Mouse (Mus musculus): Measurements from ENCODE around the gene Grik3.
"Not testable (repeated sequence)": the region's sequence is repeated elsewhere in the genome, so short reads cannot be mapped to it uniquely, and the experiment has no call there.

Grik3 gene

DNA sequence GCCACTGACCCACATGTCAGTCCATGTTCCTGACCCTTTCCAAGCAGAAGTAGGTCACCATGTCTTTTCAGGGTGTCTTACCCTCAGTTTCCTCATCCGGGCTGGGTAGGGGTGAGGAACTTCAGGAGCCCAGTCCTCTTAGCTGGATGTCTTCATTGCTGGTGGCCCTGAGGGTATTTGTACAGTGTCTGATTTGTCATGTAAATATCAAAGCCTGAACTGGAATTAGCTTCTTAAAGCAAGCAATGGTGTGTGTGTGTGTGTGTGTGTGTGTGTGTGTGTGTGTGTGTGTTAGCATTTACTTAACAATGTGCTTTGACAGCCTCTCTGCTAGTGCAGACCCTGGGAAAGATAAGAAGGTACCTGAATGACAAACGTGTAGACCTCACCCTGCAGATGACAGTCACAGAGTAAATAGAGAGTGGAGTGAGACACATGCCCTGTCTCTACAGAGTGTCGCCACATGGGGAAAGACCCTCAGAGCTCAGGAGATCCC, 109.1 kb downstream of the Grik3 start:
- DNase-seq, result no peak

DNA sequence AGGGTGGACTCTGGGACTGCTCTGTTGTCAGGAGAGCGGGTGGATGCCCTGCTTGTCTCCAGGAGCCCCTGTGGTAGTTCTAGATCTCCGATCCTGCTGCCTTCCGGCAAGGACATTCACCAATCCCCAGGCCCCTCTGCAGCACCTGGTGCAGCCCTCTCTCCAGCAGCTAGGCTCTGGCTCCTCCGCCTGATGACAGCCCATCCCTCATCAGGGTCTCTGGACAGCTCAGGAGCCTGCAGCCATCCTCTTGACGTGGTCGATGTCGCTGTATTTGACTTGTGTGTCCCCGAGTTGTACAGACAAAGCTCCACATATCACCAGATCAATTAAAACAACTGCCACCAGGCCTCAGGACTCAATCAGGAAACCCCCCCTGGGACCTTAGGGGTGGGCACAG, 110.1 kb downstream of the Grik3 start:
- no peak for DNase-seq

DNA sequence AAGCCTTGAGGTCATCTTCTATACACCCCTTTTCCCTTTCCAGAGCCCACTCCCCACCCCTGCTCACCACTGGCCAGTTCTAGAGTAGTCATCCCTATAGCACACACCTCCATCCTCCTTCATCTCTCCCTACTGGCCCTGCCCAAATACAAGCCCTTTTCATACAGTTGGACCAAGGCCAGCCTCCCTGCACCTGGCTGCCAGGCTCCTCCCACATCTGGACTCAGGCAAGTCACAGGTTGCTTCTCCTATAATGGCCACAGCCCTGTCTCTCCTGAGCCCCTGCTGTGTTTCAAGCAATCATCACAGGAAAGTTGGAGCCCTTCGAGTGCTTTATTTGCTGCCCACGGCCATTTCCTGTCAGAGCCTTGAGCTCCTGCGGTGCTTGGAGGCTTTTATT, 110.8 kb downstream of the Grik3 start:
- DNase-seq, result no peak

DNA sequence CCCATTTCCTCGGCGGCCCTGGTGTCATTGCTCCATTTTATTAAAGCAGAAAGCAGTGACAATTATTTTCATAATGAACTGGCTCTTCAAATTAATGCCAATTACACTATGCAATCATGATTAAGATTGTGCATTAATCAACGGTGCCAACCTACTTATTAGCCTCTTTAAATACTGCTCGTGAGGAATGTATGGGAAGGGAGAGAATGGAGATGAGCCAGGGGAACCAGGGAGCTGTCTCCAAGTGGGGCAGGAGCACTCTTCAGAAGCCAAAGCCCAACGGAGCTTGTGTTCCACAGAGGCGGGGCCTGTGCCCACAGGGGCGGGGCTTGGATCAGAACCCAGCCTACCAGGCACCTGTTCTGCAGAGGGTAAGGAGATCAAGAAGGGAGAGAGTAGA, 114.0 kb downstream of the Grik3 start:
- DNase-seq, result no peak

- no peak for DNase-seq
These were observed 115.6 kb downstream of the Grik3 start for GRCm38 (mm10) chr4:125606147-125606546.

DNA sequence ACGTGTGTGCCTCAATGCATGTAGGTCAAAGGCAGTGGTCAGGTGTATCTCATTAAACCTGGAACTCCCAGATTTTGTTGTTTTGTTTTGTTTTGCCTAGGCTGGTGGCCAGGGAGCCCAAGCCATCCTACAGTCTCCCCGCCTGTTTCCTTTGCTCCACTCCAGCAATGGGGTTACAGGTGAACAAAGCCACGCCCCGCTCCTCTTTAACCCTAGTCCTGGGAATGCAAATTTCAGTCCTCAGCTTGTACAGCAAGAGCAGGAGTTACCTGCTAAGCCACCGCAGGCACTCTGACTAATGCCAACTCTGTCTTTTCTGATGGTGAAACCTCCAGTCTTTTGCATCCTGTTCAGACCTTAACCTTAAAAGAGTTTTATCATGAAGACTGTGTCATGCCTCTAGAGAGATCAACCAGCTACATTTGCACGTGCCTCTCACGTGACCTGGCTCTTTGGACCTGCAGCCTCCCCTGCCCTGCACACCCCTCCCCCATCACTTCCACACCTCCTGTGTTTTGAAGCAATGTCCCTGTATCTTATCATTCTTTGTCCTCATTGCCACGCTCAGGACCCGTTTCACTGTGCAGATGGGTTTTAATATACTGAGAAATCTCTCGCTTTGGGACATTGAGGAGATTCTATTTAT, 117.0 kb downstream of the Grik3 start:
- no peak for DNase-seq

- not testable (repeated sequence) for DNase-seq
These were observed 118.4 kb downstream of the Grik3 start for GRCm38 (mm10) chr4:125608896-125609295.

DNA sequence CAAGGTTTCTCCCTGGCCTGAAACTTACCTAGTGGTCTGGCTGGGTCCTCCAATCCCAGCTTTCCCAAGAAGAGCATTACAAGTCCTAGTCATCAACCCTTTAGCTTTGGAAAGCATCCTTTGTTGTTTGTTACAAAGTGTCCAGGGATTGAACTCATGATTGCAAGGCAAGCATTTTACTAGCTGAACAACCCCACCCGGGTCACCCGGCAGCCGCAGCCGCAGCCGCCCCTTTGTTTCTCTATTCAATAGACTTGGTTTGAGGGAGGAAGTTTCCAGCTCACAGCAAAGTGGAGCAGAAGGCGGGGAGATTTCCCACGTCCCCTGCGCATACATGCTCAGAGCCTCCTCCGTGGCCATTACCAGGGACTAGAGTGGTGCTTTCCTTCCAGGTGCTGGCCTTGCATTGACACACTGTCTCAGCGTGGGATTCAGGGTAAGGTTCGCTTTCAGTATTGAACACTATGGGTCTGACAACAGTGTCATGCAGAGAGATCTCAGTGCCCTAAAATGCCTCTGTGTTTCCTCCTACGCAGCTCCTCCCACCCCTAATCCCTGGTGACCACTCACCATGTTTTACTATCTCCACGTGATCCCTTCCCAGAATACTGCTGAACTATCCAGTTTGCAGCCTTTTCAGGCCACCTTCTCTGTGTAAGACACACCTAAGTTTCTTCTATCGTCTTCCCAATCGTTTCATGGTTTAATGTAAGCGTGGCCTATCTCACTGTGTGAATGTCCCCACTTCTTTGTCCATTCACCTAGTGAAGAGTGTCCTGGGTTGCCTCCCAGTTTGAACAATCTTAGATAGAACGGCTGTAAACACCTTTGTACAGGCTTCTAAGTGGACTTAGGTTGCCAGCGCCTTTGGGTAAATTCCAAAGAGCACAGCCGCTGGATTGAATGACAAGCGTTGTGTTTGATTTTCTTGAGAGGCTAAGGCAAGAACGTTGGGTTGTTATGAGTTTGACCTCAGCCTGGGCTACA, 119.1 kb downstream of the Grik3 start:
- DNase-seq, result no peak

GRCm38 (mm10) chr4:125617851-125618250, 127.4 kb downstream of the Grik3 start:
- no peak for DNase-seq

- DNase-seq, result no peak
These were observed 128.2 kb downstream of the Grik3 start for GRCm38 (mm10) chr4:125618524-125619320.

- DNase-seq, result no peak
These were observed 134.6 kb downstream of the Grik3 start for GRCm38 (mm10) chr4:125624885-125625678.

DNA sequence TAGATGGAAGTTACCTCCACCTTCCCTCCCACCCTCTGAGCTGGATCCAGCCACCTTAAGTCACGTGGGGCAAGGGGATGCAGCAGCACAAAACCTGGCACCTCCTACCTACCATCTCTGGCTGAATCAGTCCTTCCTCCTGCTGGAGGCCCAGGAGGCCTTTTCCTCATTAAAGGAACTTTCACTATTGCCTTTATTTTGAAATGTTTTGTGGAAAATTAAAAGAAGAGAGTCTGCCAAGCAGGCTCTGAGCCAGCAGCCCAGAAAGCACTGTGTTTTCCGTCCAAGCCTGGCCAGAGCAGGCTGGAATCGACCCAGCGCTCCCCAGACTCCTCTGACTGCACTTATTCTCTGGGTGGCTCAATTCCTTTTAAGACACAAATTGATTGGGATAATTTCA, 139.0 kb downstream of the Grik3 start:
- DNase-seq, result no peak

DNA sequence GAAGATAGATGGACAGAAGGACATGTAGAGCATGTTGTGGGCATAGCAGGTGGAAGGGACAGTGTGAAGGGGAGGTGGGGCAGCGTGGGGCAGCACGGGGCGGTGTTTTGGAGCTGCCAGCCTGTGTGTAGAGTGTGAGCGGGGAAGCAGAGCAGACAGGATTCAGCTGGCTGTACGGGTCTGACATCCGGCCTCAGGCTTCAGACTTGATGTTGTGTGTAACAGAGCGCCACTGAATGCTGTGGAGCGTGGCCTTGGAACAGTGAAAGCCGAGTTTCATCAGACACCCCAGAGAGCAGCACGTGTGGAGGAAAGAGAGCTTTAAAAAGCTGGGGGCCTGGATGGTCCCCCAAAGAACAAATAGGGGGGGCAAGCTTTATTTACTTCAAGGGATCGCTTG, 144.5 kb downstream of the Grik3 start:
- DNase-seq, result no peak

DNA sequence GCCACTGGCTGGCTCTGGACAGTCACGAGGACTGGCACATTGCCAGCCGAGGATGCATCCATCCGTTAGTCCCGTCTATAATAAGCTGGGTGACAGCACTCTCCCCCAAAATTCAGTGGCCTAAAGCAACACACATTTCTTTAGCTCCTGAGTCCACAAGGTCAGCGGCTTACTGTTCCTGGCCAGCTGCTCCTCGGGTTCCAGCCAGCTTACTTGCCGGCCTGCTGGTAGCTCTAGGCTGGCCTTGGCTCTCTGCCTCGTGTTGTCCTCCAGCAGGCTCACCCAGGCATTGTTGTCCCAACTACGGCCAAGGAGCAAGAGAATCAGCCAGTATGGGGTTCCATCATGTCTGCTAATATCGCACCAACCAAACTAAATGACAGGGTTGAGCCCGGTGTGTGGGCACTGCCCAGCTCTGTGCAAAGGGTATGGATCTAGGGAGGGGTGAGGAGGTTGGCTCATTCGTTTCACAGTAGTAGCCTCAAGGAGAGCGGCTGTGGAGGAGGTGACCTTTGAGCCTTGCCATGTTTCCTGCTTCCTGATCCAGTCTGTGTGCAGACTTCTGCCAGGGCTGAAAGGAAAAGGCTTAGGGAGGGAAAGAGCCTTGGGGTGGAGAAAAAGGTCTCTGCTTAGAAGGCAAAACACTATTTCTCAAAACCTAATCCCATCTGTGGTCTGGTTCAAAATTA, 146.3 kb downstream of the Grik3 start:
- DNase-seq, result peak; percentile 85

DNA sequence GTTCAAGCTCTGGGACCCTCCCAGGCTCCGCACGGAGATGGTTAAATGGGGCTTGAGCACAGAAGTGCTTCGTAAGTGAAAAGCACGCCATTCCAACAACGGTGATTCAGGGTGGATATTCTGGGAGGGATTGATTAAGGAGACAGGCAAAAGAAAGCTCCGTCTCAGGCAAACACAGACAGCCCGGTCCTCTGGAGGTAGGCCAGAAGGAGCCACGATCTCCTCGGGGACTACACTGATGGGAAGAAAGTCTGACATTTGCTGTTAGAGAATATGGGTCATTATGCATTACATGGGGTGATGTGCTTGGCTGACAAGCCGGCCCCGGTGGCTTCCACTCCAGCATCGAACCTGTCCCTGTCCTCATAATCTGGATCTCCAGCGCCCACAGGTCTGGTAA, 146.9 kb downstream of the Grik3 start:
- peak; percentile 12 for DNase-seq

- no peak for DNase-seq
These were observed 150.0 kb downstream of the Grik3 start for GRCm38 (mm10) chr4:125640520-125640919.

DNA sequence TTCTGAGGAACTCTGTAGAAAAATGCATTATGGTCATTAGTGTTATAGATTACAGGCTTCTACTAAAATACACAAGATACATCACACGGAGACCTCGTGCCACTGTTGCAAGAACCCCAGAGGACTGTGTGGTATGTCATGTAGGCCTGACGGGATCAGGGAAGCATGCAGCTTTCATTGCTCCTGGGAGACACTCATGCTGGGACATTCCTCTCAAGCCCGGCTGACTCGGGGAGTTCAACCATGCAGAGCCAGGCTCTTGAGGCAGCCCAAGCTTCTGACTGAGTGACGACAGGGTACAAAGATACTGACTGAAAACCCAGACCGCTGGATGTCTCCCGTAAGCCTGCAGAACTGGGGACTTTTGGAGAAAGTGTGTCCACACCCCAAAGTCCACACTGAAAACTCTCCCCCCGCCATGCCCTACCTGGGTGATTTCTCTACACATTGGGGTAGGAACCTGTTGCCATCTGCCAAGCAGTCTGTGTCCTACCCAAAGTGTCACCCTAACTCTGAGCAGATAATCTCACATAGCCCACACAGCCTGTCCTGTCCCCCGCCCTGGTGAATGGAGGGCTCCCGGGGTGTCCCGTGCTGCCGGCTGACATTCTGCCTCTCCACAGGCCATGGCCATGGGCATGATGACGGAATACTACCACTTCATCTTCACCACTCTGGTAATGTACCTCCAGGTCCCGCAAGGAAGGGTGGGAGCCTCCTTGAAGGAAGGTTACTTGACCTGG, 150.6 kb downstream of the Grik3 start:
- no peak for DNase-seq

GRCm38 (mm10) chr4:125644581-125645568, 154.4 kb downstream of the Grik3 start:
- peak; percentile 44 for DNase-seq

- DNase-seq, result no peak
These were observed 161.3 kb downstream of the Grik3 start for GRCm38 (mm10) chr4:125651676-125652246.

All from cerebellum, adult 11-12 months (tissue).